Mouse (Mus musculus) embryonic fibroblast, embryonic 13.5 days (primary cell): Measurements from ENCODE around the gene Hepacam.

Experiments used
- CTCF ChIP-seq: IDR thresholded peaks from 2 replicates; pipeline ENCODE4 v1.5.1; 2011; ENCODE audit warnings: mild to moderate bottlenecking, control low read depth, low read length, moderate library complexity, borderline replicate concordance; ENCODE audit not compliant: insufficient read depth
- POLR2A ChIP-seq: IDR thresholded peaks from 2 replicates; pipeline ENCODE4 v1.6.1; 2011; ENCODE audit warnings: low read depth, mild to moderate bottlenecking, control low read depth, low read length, moderate library complexity

GRCm38 (mm10) chr9:37383161-37383560 is 16.0 kb downstream of the Hepacam start:
- TF ChIP-seq CTCF (no peak), POLR2A (no peak)
